In genomic region chr16:92511773-92512391, GRCm38 (mm10) we compare ENCODE assay signal across 8 mouse cellular contexts. TPM values are rescaled to one million over a fixed set of nuclear protein-coding genes. Genes with fewer than 3 reads are reported as not detected.
DNase-seq lines count a peak whose midpoint lies in the region; ATAC-seq and TF ChIP-seq lines count a peak whose summit lies in the region.

No protein-coding gene starts in this region.

- peak; percentile 6 to 29 for DNase-seq in heart, adult 18-20 months
- DNase-seq in heart, postnatal 25 days (ENCODE audit: low spot score), result no peak
- DNase-seq in 416B (ENCODE audit: low read depth), result peak; percentile 62
- DNase-seq in forebrain, postnatal 0 days, result peak; percentile 55
- peak; percentile 53 for DNase-seq in naive thymus-derived CD4-positive, alpha-beta T cell, adult 2 months (ENCODE audit: low read depth)
- no peak for DNase-seq in layer of hippocampus, adult 9-10 months (ENCODE audit: low spot score)
- DNase-seq in ovary, postnatal 10 days (ENCODE audit: low spot score), result no peak

- TF ChIP-seq POLR2A in bone marrow, adult 2 months (IDR thresholded peaks at IDR 0.05; ENCODE audit: borderline replicate concordance, control insufficient read depth, low read depth, low read length), result no peak

- no peak overlapping the region for H3K9ac ChIP-seq in forebrain, postnatal 0 days

- H3K9me3 ChIP-seq in forebrain, postnatal 0 days (ENCODE audit: low read length), result no peaks in the 10 kb centered on the region

- no peak overlapping the region for H3K4me3 ChIP-seq in bone marrow, adult 2 months (replicated peaks; ENCODE audit: control insufficient read depth, low read depth, low read length)
- no peak overlapping the region for H3K4me3 ChIP-seq in forebrain, postnatal 0 days (ENCODE audit: low read depth, low read length)

- TF ChIP-seq CTCF in bone marrow, adult 2 months (IDR thresholded peaks at IDR 0.05; ENCODE audit: control insufficient read depth, insufficient read depth, low read length), result peak; percentile 57; the same call in 1 of the 2 replicates
- peak; percentile 62 for TF ChIP-seq CTCF in forebrain, postnatal 0 days (IDR thresholded peaks at IDR 0.05; ENCODE audit: low read depth)

- WGBS in bone marrow, adult 2 months, result 57% methylated on average over 5 of the region's 5 CpGs
- 33% methylated on average over 5 of the region's 5 CpGs for WGBS in forebrain, postnatal 0 days

- no peak overlapping the region for H3K4me2 ChIP-seq in forebrain, postnatal 0 days (ENCODE audit: low read depth)

- H3K36me3 ChIP-seq in forebrain, postnatal 0 days (ENCODE audit: insufficient read depth), result no peaks in the 10 kb centered on the region

- H3K27ac ChIP-seq in bone marrow, adult 2 months (ENCODE audit: control insufficient read depth, insufficient read depth, low read depth, low read length, poor library complexity), result no peak overlapping the region
- peak overlapping the region; percentile 70 for H3K27ac ChIP-seq in forebrain, postnatal 0 days (ENCODE audit: low read depth, low read length)

- H3K27me3 ChIP-seq in forebrain, postnatal 0 days (ENCODE audit: insufficient read depth, low read length), result no peaks in the 10 kb centered on the region

- intact Hi-C loops in heart, postnatal 25 days (cut with DNase I), result no loop called here

- H3K4me1 ChIP-seq in bone marrow, adult 2 months (ENCODE audit: control insufficient read depth, insufficient read depth, low read length), result no peaks in the 10 kb centered on the region
- H3K4me1 ChIP-seq in forebrain, postnatal 0 days (ENCODE audit: insufficient read depth), result peaks cover 6% of the 10 kb centered on the region

- peak; percentile 23; the same call in 1 of the 2 replicates for ATAC-seq in forebrain, postnatal 0 days

RNA-seq across cellular contexts. Expression of gene Clic6, which starts 26.3 kb away (rescaled TPM):
- 1 to 10 TPM in 1 of 2 experiments, under 1 TPM in 1; 0.37 to 1.1 TPM for total RNA-seq in heart, adult 18-20 months (2021)
- under 1 TPM; 0.11 to 0.21 TPM for total RNA-seq in heart, postnatal 25 days (2021)
- not detected in 2 replicates for polyA plus RNA-seq in bone marrow, adult 2 months (2011; ENCODE audit: insufficient read depth, insufficient read length, low replicate concordance, missing spikeins)
- 3.5 and 5.5 TPM in 2 replicates for total RNA-seq in forebrain, postnatal 0 days (2014; rRNA removed)
- 3.7 and 6.2 TPM in 2 replicates for polyA plus RNA-seq in forebrain, postnatal 0 days (2015; fragmentation: Nextera tagmentation; extraction: Ambion mirVana)

RNA-seq across cellular contexts. Expression of gene Rcan1, which starts 41.2 kb away (rescaled TPM):
- total RNA-seq in heart, adult 18-20 months (2021), result 100 to 1,000 TPM in 1 of 2 experiments, 10 to 100 TPM in 1; 95.4 to 129 TPM
- total RNA-seq in heart, postnatal 25 days (2021), result 10 to 100 TPM; 48.8 to 97.8 TPM
- 3.6 and 9.5 TPM in 2 replicates for polyA plus RNA-seq in bone marrow, adult 2 months (2011; ENCODE audit: insufficient read depth, insufficient read length, low replicate concordance, missing spikeins)
- 72.3 and 83.8 TPM in 2 replicates for total RNA-seq in forebrain, postnatal 0 days (2014; rRNA removed)
- polyA plus RNA-seq in forebrain, postnatal 0 days (2015; fragmentation: Nextera tagmentation; extraction: Ambion mirVana), result 50.3 and 52.2 TPM in 2 replicates

Comparison
In these comparisons a context has a peak if more than half of its experiments do, and no peak if none do; other contexts are left out.
1. DNase-seq: peak in heart, adult 18-20 months (2 of 2), 416B (single experiment), forebrain, postnatal 0 days (single experiment) and naive thymus-derived CD4-positive, alpha-beta T cell, adult 2 months (single experiment); none in heart, postnatal 25 days (single experiment), layer of hippocampus, adult 9-10 months (single experiment) and ovary, postnatal 10 days (single experiment).